Mouse (Mus musculus) kidney, adult 11 months (tissue): ENCODE measurements around the gene Dsn1.
A peak's percentile ranks its signal among the peaks of the same experiment; 100 is the strongest.

ENCODE experiments used
- DNase-seq: peaks from one replicate; pipeline ENCODE4 v3.0.0; 2022

Gene Dsn1

DNA sequence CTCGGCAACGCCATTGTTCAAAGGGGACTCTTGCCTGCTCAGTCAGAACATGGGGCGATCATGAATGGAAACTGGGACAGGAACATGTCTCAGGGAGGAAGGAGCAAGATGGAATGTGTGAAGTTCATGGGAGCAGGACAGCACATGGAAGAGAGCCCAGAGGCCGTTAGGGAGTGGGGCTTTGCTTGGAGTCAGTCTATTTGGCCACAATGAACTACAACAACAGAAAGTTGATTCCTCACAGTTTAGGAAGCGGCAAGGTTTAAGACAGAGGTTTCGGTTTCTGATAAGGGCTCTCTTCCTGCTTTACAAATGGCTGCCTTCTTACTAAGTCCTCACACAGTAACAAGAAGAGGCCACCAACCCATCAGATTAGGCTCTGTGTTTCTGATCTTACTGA, 39.6 kb downstream of the Dsn1 start:
- no peak for DNase-seq

DNA sequence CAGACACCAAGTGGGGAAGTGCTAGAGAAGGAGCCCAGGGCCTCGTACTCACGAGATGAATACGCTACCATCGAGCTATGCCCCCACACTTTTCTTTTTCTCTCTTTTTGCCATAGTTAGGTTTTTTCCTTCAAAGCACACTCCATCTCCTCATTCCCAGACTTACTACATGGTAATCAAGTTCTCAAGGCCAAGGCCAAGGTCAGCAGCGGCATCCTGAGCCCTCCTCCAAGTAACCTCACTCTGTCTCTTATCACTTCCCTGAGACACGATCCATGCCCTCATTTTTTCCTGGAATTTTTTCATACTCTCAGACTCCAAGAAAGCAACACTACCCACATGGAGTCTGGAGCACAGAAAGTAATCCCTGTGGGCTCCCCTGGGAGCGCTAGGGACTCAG, 43.1 kb downstream of the Dsn1 start:
- no peak for DNase-seq

DNA sequence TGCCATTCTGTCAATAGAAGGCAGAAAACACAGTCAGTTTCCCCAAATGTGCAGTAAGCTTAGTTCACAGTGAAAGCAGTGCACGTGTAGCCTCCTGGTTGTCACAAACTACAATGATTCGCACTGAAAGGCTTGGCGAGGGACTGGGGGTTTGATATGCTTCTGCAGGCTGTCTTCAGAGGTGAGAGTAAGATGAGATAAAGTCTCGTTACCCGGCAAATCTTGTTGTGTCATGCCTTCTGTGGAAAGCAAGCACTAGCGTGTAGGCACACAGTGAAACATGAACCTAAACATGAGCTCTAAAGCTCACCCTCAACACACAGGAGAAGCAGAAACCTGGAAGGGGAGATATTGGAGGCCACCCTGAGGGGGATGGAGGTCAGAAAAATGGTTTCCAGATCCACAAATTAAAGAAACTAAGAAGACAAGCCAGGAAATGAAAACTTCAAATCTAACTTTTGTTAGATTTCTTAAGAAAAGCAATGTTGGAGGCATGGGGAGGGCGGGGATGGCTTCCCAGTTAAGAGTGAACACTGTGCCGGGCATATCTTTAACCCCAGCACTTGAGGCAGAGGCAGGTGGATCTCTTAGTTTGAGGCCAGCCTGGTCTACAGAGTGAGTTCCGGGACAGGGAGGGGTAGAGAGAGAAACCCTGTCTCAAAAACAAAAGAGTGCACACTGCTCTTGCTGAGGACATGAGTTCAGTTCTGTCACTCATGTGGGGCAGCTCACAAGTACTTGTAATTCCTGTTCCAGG, 48.3 kb downstream of the Dsn1 start:
- DNase-seq = no peak

DNA sequence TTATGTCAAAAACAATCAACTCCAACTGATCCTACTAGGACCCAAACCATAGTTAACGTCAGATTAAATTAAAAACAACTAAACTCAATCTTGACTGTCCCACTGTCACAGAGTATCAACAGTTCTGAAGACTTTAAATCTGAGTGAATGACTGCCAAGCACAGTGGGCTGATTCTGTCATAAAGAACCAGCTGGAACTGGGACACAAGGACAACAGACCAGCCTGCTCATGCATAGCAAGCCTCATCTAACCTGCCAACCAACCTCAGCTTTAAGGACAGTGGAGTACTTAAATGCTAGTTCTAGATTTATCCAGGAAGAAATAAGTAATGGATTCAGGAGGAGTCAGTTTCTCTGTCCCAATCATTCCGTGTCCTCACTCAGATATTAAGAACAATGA, 49.9 kb downstream of the Dsn1 start:
- DNase-seq = no peak

DNA sequence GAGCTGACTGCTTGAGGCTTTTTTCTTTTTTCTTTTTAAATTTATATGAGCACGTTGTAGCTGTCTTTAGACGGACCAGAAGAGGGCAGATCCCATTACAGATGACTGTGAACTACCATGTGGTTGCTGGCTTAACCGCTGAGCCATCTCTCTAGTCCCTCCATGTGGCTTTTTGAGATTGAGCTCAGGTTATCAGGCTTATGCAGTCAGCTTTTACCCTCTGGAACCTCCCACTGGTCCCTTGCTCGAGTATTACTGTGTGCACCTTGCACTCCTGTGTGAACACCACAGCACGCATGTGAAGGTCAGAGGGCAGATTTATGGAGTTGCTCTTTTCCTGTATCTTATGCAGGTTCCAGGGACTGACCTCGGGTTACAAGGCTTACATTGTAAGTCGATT, 50.6 kb downstream of the Dsn1 start:
- no peak for DNase-seq

DNA sequence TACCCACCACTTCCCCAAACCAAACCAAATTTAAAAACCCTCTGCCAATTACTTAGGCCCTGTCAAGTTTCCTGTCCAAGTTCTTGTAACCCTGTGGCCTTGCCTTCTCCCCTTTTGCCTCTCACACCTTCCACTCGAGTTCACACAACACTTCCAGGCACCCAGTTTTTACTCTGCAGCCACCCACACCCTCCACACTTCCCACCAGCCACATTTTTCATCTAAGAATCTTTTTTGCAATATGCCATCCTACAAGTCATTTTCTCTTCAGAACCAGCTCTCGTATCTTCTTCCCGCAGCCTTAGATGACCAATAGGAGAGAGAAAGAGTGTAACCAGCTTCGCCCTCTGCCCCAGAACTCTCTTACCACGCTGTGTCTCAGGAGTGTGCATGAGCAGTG, 52.5 kb downstream of the Dsn1 start:
- no peak for DNase-seq

DNA sequence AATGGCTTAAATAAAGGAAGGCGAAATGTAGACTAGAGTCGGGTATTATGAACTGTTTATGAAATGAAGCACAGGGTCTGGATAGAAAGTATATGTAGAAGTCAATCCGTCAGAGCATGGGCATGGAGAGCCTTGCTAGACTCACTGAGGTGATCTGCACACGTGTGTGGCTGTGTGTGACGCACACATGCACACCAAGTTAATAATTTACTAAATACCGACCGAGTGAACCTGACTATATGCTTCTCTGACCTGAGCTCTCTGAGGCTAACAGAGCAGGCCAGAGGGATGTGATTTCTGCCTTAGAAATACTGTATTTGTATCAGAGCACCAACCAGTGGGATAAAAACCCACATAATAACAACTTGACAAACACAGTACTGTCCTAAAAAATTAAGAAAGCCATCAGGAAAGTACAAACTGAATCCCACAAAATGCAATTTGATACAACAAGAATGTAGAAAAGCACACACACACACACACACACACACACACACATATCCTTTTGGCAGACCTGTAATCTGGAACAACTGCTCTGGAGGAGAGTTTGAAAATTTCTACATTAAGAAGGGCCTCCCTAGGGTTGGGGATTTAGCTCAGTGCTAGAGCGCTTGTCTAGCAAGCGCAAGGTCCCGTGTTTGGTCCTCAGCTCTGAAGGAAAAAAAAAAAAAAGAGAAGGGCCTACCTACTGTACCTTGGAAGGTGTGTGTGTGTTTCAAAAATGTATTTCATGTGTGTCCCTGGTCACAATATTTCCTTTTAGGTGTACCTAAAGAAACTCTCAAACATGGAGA, 55.5 kb downstream of the Dsn1 start:
- peak; percentile 17 for DNase-seq

DNA sequence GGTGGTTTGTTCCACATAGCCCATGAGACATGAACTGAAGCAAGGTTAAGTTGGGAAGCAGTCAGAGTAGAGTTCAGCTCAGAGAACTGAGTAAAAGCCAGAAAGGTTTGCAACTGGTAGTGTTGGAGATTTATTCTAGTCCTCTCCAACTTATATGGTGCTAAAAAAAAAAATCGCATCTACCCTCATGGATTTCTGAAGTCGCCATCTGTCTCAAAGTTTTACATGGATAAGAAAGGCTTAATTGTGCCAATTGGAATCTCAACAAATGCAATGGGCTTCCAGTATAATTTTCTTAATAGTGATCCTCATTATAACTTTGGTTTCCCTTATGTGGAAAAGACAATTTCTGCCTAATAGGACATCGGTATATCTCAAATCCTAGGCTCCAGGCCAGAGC, 56.1 kb downstream of the Dsn1 start:
- no peak for DNase-seq
